17 mouse cellular contexts compared by ENCODE assay signal in the genomic region with DNA sequence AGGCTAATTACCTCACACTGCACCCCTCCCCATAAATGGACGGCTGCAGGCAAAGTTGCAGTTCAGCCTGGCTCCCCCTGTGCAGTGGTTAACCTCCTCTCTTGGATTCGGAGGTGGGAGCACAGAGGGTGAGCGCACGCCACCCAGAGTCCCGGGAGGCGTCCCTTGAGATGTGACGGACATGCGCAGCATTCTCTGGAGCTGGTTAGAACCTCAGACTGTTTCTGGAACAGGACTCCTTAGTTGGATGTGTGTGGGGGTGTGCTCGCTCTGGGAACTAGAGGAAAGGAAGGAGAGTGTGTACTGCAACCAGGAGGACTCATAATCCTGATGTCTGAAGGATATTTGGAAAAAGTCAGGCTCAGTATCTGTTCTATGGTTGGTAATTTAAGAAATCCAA.
"Had no signal": no experiment of that assay in that cellular context is flagged by ENCODE, and none has a peak within 500 bp of the region (broad histone marks: within the 10 kb centered on the region; RNA-seq: fewer than 3 reads in every experiment).

No protein-coding gene starts in this region.

- H3K27ac ChIP-seq: liver, embryonic 14.5 days; macrophage; midbrain, embryonic 13.5 days; neural tube, embryonic 12.5 days; neural tube, embryonic 15.5 days had no signal

- H3K9ac ChIP-seq: liver, embryonic 14.5 days; liver, postnatal 0 days; lung, embryonic 14.5 days; midbrain, embryonic 13.5 days; neural tube, embryonic 12.5 days; neural tube, embryonic 15.5 days had no signal

- H3K9me3 ChIP-seq: midbrain, embryonic 13.5 days; neural tube, embryonic 12.5 days; neural tube, embryonic 15.5 days had no signal

- ATAC-seq: intestine, embryonic 16.5 days; liver, postnatal 0 days; lung, postnatal 0 days; midbrain, embryonic 13.5 days had no signal

- H3K4me3 ChIP-seq: midbrain, embryonic 13.5 days; neural tube, embryonic 12.5 days; neural tube, embryonic 15.5 days had no signal

- DNase-seq: kidney, adult 18-20 months; kidney, adult 9 months; kidney, postnatal 14 days; kidney, postnatal 4 days; layer of hippocampus, adult 9-11 months; liver, postnatal 0 days; lung, embryonic 14.5 days; thymus, adult 2 months; thymus, postnatal 14 days; thymus, postnatal 4 days had no signal

- H3K27me3 ChIP-seq: midbrain, embryonic 13.5 days; neural tube, embryonic 12.5 days; neural tube, embryonic 15.5 days had no signal

- H3K4me2 ChIP-seq: lung, embryonic 14.5 days; midbrain, embryonic 13.5 days; neural tube, embryonic 12.5 days; neural tube, embryonic 15.5 days had no signal
